Comparison of ENCODE assay signal across 18 mouse cellular contexts in the genomic region with DNA sequence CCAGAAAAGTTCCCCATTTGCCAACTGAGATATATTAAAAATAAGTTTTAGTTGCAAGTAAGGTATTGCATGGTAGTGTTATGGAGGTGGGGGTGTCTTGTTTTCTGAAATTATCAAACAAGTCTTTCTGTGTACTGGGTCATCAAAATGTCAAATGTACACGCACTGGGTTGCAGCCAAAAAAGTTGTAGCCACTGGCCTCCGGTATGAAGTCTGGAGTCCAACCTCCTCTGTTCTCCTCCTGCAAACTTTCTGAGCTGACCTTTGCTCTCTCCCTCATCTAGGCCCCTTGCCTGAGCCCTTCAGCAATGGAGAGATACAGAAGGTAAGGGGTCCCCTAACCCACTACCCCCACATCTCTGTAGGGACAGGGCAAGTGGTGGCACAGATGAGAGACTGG. TPM values are rescaled to one million over a fixed set of nuclear protein-coding genes. Genes with fewer than 3 reads are reported as not detected.
DNase-seq lines count a peak whose midpoint lies in the region; ATAC-seq and TF ChIP-seq lines count a peak whose summit lies in the region.
"Had no signal": no experiment of that assay in that cellular context is flagged by ENCODE, and none has a peak within 500 bp of the region (broad histone marks: within the 10 kb centered on the region; RNA-seq: fewer than 3 reads in every experiment).

No protein-coding gene starts in this region.

- intact Hi-C loops in left cerebral cortex, adult 2 months (cut with DNase I): no loop called here

- H3K9ac ChIP-seq in hindbrain, embryonic 11.5 days (ENCODE audit: low read depth, low read length): no peak overlapping the region
- no peak overlapping the region for H3K9ac ChIP-seq in liver, embryonic 16.5 days (ENCODE audit: low read depth, low read length)
- H3K9ac ChIP-seq in liver, embryonic 12.5 days: no peak overlapping the region
- H3K9ac ChIP-seq in intestine, postnatal 0 days (ENCODE audit: low read depth, low read length): 0 out of 2 replicates have a peak overlapping the region, but pooled peaks have one; percentile 7
- no peak overlapping the region for H3K9ac ChIP-seq in stomach, embryonic 14.5 days (replicated peaks; ENCODE audit: low read depth, low read length)

- no peak for TF ChIP-seq CTCF in intestine, postnatal 0 days (IDR thresholded peaks at IDR 0.05; ENCODE audit: low read depth)
- no peak for TF ChIP-seq CTCF in left cerebral cortex, adult 2 months (IDR thresholded peaks at IDR 0.05)

- H3K27ac ChIP-seq in hindbrain, embryonic 10.5 days: 0 out of 2 replicates have a peak overlapping the region, but pooled peaks have one; percentile 76
- H3K27ac ChIP-seq in hindbrain, embryonic 11.5 days (ENCODE audit: low read depth, low read length): no peak overlapping the region
- H3K27ac ChIP-seq in liver, embryonic 16.5 days (ENCODE audit: low read length): peak overlapping the region; percentile 66
- no peak overlapping the region for H3K27ac ChIP-seq in liver, embryonic 12.5 days
- H3K27ac ChIP-seq in intestine, postnatal 0 days (ENCODE audit: low read depth, low read length): peak overlapping the region; percentile 50
- peak overlapping the region; percentile 33; the same call in 1 of the 2 replicates for H3K27ac ChIP-seq in stomach, embryonic 14.5 days (ENCODE audit: low read length)
- no peak overlapping the region for H3K27ac ChIP-seq in left cerebral cortex, adult 2 months
- H3K27ac ChIP-seq: limb, embryonic 13.5 days had no signal

- no peak for ATAC-seq in hindbrain, embryonic 11.5 days (ENCODE audit: low FRiP score)
- ATAC-seq in liver, embryonic 16.5 days (ENCODE audit: low read depth): peak; percentile 12; the same call in 1 of the 2 replicates
- no peak for ATAC-seq in liver, embryonic 12.5 days
- ATAC-seq in intestine, postnatal 0 days: no peak
- no peak for ATAC-seq in stomach, embryonic 14.5 days (ENCODE audit: insufficient number of reproducible peaks, insufficient read depth, low FRiP score, low read depth)
- ATAC-seq: lung, postnatal 0 days had no signal

- H3K4me3 ChIP-seq in hindbrain, embryonic 10.5 days: no peak overlapping the region
- H3K4me3 ChIP-seq in hindbrain, embryonic 11.5 days (ENCODE audit: low read depth, low read length): no peak overlapping the region
- H3K4me3 ChIP-seq in liver, embryonic 16.5 days (ENCODE audit: low read depth, low read length): no peak overlapping the region
- no peak overlapping the region for H3K4me3 ChIP-seq in liver, embryonic 12.5 days
- no peak overlapping the region for H3K4me3 ChIP-seq in intestine, postnatal 0 days (ENCODE audit: low read depth, low read length)
- H3K4me3 ChIP-seq in stomach, embryonic 14.5 days (ENCODE audit: low read depth, low read length): no peak overlapping the region
- H3K4me3 ChIP-seq in left cerebral cortex, adult 2 months: no peak overlapping the region
- H3K4me3 ChIP-seq: limb, embryonic 13.5 days; megakaryocyte, embryonic 14.5 days had no signal

- DNase-seq in hindbrain, embryonic 10.5 days (ENCODE audit: low spot score): no peak
- no peak for DNase-seq in hindbrain, embryonic 11.5 days (ENCODE audit: low spot score)
- DNase-seq in left cerebral cortex, adult 2 months (ENCODE audit: extremely low spot score in 1 of 2, low spot score in 2 of 2): no peak
- no peak for DNase-seq in cerebellum, adult 8-10 months
- DNase-seq: B cell, adult 2 months; cerebellum, adult 9-11 months; heart, postnatal 10 days; retina, postnatal 1 day; thymus, adult 2 months had no signal

- H3K9me3 ChIP-seq in hindbrain, embryonic 10.5 days: no peaks in the 10 kb centered on the region
- H3K9me3 ChIP-seq in hindbrain, embryonic 11.5 days (ENCODE audit: control insufficient read depth, low read length): no peaks in the 10 kb centered on the region
- H3K9me3 ChIP-seq in liver, embryonic 16.5 days (replicated peaks; ENCODE audit: control insufficient read depth, low read length): no peaks in the 10 kb centered on the region
- no peaks in the 10 kb centered on the region for H3K9me3 ChIP-seq in liver, embryonic 12.5 days (replicated peaks)
- no peaks in the 10 kb centered on the region for H3K9me3 ChIP-seq in intestine, postnatal 0 days (ENCODE audit: control insufficient read depth)
- no peaks in the 10 kb centered on the region for H3K9me3 ChIP-seq in stomach, embryonic 14.5 days (ENCODE audit: control insufficient read depth, low read depth, low read length)
- H3K9me3 ChIP-seq: embryonic facial prominence, embryonic 10.5 days; limb, embryonic 13.5 days; megakaryocyte, embryonic 14.5 days had no signal

- 73% methylated on average over 2 of the region's 2 CpGs for WGBS in hindbrain, embryonic 10.5 days
- 81% methylated on average over 2 of the region's 2 CpGs for WGBS in hindbrain, embryonic 11.5 days
- WGBS in liver, embryonic 16.5 days (ENCODE audit: insufficient replicate concordance): 61% methylated on average over 2 of the region's 2 CpGs
- WGBS in liver, embryonic 12.5 days (ENCODE audit: insufficient replicate concordance): 65% methylated on average over 2 of the region's 2 CpGs
- WGBS in intestine, postnatal 0 days: 26% methylated on average over 2 of the region's 2 CpGs
- WGBS in stomach, embryonic 14.5 days: 47% methylated on average over 2 of the region's 2 CpGs

- peaks cover 21% of the 10 kb centered on the region for H3K36me3 ChIP-seq in hindbrain, embryonic 10.5 days
- H3K36me3 ChIP-seq in hindbrain, embryonic 11.5 days (ENCODE audit: control insufficient read depth, insufficient read depth, low read length): no peaks in the 10 kb centered on the region
- 0 out of 2 replicates have a peak, but pooled peaks cover 2% of the 10 kb centered on the region for H3K36me3 ChIP-seq in liver, embryonic 16.5 days (ENCODE audit: control insufficient read depth, insufficient read depth)
- peaks cover 64% of the 10 kb centered on the region for H3K36me3 ChIP-seq in liver, embryonic 12.5 days
- peaks cover 45% of the 10 kb centered on the region; the same call in 1 of the 2 replicates for H3K36me3 ChIP-seq in intestine, postnatal 0 days (ENCODE audit: control insufficient read depth, insufficient read depth)
- no peaks in the 10 kb centered on the region; the same call in 1 of the 2 replicates for H3K36me3 ChIP-seq in stomach, embryonic 14.5 days (ENCODE audit: control insufficient read depth, insufficient read depth, low read length)

- H3K4me1 ChIP-seq in hindbrain, embryonic 10.5 days (replicated peaks): peaks cover 64% of the 10 kb centered on the region
- H3K4me1 ChIP-seq in hindbrain, embryonic 11.5 days (replicated peaks; ENCODE audit: control insufficient read depth, insufficient read depth, low read length): peaks cover 9% of the 10 kb centered on the region; the same call in 1 of the 2 replicates
- peaks cover 25% of the 10 kb centered on the region for H3K4me1 ChIP-seq in liver, embryonic 16.5 days (ENCODE audit: control insufficient read depth, low read depth, low read length)
- peaks cover 63% of the 10 kb centered on the region for H3K4me1 ChIP-seq in liver, embryonic 12.5 days
- H3K4me1 ChIP-seq in intestine, postnatal 0 days (replicated peaks; ENCODE audit: control insufficient read depth, insufficient read depth, low read length): peaks cover 24% of the 10 kb centered on the region
- H3K4me1 ChIP-seq in stomach, embryonic 14.5 days (ENCODE audit: control insufficient read depth, insufficient read depth, low read length): peaks cover 47% of the 10 kb centered on the region

- H3K27me3 ChIP-seq in hindbrain, embryonic 10.5 days (ENCODE audit: insufficient read depth, poor library complexity, severe bottlenecking): peaks cover 23% of the 10 kb centered on the region
- no peaks in the 10 kb centered on the region; the same call in 1 of the 2 replicates for H3K27me3 ChIP-seq in hindbrain, embryonic 11.5 days (ENCODE audit: control insufficient read depth, insufficient read depth, low read length)
- no peaks in the 10 kb centered on the region for H3K27me3 ChIP-seq in liver, embryonic 16.5 days (ENCODE audit: control insufficient read depth, insufficient read depth, low read depth, low read length)
- no peaks in the 10 kb centered on the region for H3K27me3 ChIP-seq in liver, embryonic 12.5 days (replicated peaks)
- no peaks in the 10 kb centered on the region for H3K27me3 ChIP-seq in intestine, postnatal 0 days (replicated peaks; ENCODE audit: control insufficient read depth, insufficient read depth, low read length)
- no peaks in the 10 kb centered on the region for H3K27me3 ChIP-seq in stomach, embryonic 14.5 days (ENCODE audit: control insufficient read depth, insufficient read depth, low read length)
- H3K27me3 ChIP-seq: megakaryocyte, embryonic 14.5 days had no signal

- no peak overlapping the region for H3K4me2 ChIP-seq in hindbrain, embryonic 11.5 days (replicated peaks; ENCODE audit: low read depth, low read length)
- H3K4me2 ChIP-seq in liver, embryonic 16.5 days (ENCODE audit: low read depth, low read length): no peak overlapping the region
- H3K4me2 ChIP-seq in liver, embryonic 12.5 days: no peak overlapping the region
- peak overlapping the region; percentile 30; the same call in 1 of the 2 replicates for H3K4me2 ChIP-seq in intestine, postnatal 0 days (replicated peaks; ENCODE audit: low read depth)
- no peak overlapping the region for H3K4me2 ChIP-seq in stomach, embryonic 14.5 days (replicated peaks; ENCODE audit: low read depth, low read length)

RNA-seq across cellular contexts. Expression of a gene that starts 8.5 kb away (rescaled TPM):
- polyA plus RNA-seq in hindbrain, embryonic 10.5 days (2016; fragmentation: Nextera tagmentation; extraction: Ambion mirVana): 6.9 and 10.6 TPM in 2 replicates
- polyA plus RNA-seq in hindbrain, embryonic 11.5 days (2014; fragmentation: Nextera tagmentation; extraction: Ambion mirVana): 7.2 and 7.3 TPM in 2 replicates
- polyA plus RNA-seq in liver, embryonic 16.5 days (2015; fragmentation: Nextera tagmentation; extraction: Ambion mirVana): 5.9 and 6.4 TPM in 2 replicates
- polyA plus RNA-seq in liver, embryonic 12.5 days (2016; fragmentation: Nextera tagmentation; extraction: Ambion mirVana): 7.5 and 8.1 TPM in 2 replicates
- 19.2 and 20.1 TPM in 2 replicates for polyA plus RNA-seq in intestine, postnatal 0 days (2015; fragmentation: Nextera tagmentation; extraction: Ambion mirVana)
- polyA plus RNA-seq in stomach, embryonic 14.5 days (2014; fragmentation: Nextera tagmentation; extraction: Ambion mirVana): 10.5 and 13.2 TPM in 2 replicates
- total RNA-seq in left cerebral cortex, adult 2 months (2021): 10 to 100 TPM; 16.2 to 16.8 TPM

RNA-seq across cellular contexts. Expression of a gene that starts 8.9 kb away (rescaled TPM):
- 18.7 and 24.3 TPM in 2 replicates for polyA plus RNA-seq in hindbrain, embryonic 10.5 days (2016; fragmentation: Nextera tagmentation; extraction: Ambion mirVana)
- 19.5 and 20.1 TPM in 2 replicates for polyA plus RNA-seq in hindbrain, embryonic 11.5 days (2014; fragmentation: Nextera tagmentation; extraction: Ambion mirVana)
- polyA plus RNA-seq in liver, embryonic 16.5 days (2015; fragmentation: Nextera tagmentation; extraction: Ambion mirVana): 12.7 TPM in 2 replicates
- polyA plus RNA-seq in liver, embryonic 12.5 days (2016; fragmentation: Nextera tagmentation; extraction: Ambion mirVana): 12.8 and 12.9 TPM in 2 replicates
- polyA plus RNA-seq in intestine, postnatal 0 days (2015; fragmentation: Nextera tagmentation; extraction: Ambion mirVana): 35.0 and 35.7 TPM in 2 replicates
- 18.3 and 20.1 TPM in 2 replicates for polyA plus RNA-seq in stomach, embryonic 14.5 days (2014; fragmentation: Nextera tagmentation; extraction: Ambion mirVana)
- 10 to 100 TPM; 23.1 to 25.6 TPM for total RNA-seq in left cerebral cortex, adult 2 months (2021)

RNA-seq across cellular contexts. Expression of a gene that starts 15.6 kb away (rescaled TPM):
- polyA plus RNA-seq in hindbrain, embryonic 10.5 days (2016; fragmentation: Nextera tagmentation; extraction: Ambion mirVana): 39.6 and 49.8 TPM in 2 replicates
- polyA plus RNA-seq in hindbrain, embryonic 11.5 days (2014; fragmentation: Nextera tagmentation; extraction: Ambion mirVana): 29.5 and 33.7 TPM in 2 replicates
- polyA plus RNA-seq in liver, embryonic 16.5 days (2015; fragmentation: Nextera tagmentation; extraction: Ambion mirVana): 78.8 and 88.7 TPM in 2 replicates
- 74.5 and 75.7 TPM in 2 replicates for polyA plus RNA-seq in liver, embryonic 12.5 days (2016; fragmentation: Nextera tagmentation; extraction: Ambion mirVana)
- 679 and 754 TPM in 2 replicates for polyA plus RNA-seq in intestine, postnatal 0 days (2015; fragmentation: Nextera tagmentation; extraction: Ambion mirVana)
- polyA plus RNA-seq in stomach, embryonic 14.5 days (2014; fragmentation: Nextera tagmentation; extraction: Ambion mirVana): 105 and 114 TPM in 2 replicates
- total RNA-seq in left cerebral cortex, adult 2 months (2021): 10 to 100 TPM; 68.8 to 75.2 TPM

RNA-seq across cellular contexts. Expression of a gene that starts 45.0 kb away (rescaled TPM):
- polyA plus RNA-seq in hindbrain, embryonic 10.5 days (2016; fragmentation: Nextera tagmentation; extraction: Ambion mirVana): 0.11 TPM in 1 of 2 replicates, not detected in the other
- 0.22 TPM in 1 of 2 replicates, not detected in the other for polyA plus RNA-seq in hindbrain, embryonic 11.5 days (2014; fragmentation: Nextera tagmentation; extraction: Ambion mirVana)
- polyA plus RNA-seq in liver, embryonic 16.5 days (2015; fragmentation: Nextera tagmentation; extraction: Ambion mirVana): 4.0 and 5.5 TPM in 2 replicates
- 0.90 and 1.3 TPM in 2 replicates for polyA plus RNA-seq in liver, embryonic 12.5 days (2016; fragmentation: Nextera tagmentation; extraction: Ambion mirVana)
- 1.1 and 1.3 TPM in 2 replicates for polyA plus RNA-seq in intestine, postnatal 0 days (2015; fragmentation: Nextera tagmentation; extraction: Ambion mirVana)
- 0.33 and 0.48 TPM in 2 replicates for polyA plus RNA-seq in stomach, embryonic 14.5 days (2014; fragmentation: Nextera tagmentation; extraction: Ambion mirVana)
- total RNA-seq in left cerebral cortex, adult 2 months (2021): under 1 TPM in 1 of 2 experiments, not detected in 1; 0.58 TPM
- total RNA-seq: gastrocnemius, adult 18-20 months had no signal
- polyA plus RNA-seq: embryonic facial prominence, embryonic 10.5 days had no signal

Comparison
In these comparisons a context has a peak if more than half of its experiments do, and no peak if none do; other contexts are left out.
1. H3K27ac ChIP-seq: peak in hindbrain, embryonic 10.5 days (single experiment), liver, embryonic 16.5 days (single experiment), intestine, postnatal 0 days (single experiment) and stomach, embryonic 14.5 days (single experiment); none in hindbrain, embryonic 11.5 days (single experiment), liver, embryonic 12.5 days (single experiment) and left cerebral cortex, adult 2 months (single experiment).